Mouse (Mus musculus): ENCODE results near the gene Clk4. TPM values are rescaled to one million over a fixed set of nuclear protein-coding genes. Genes with fewer than 3 reads are reported as not detected.

Clk4 gene
- total RNA-seq, 2 experiments from 2014 or later: 105 to 127 TPM

DNA sequence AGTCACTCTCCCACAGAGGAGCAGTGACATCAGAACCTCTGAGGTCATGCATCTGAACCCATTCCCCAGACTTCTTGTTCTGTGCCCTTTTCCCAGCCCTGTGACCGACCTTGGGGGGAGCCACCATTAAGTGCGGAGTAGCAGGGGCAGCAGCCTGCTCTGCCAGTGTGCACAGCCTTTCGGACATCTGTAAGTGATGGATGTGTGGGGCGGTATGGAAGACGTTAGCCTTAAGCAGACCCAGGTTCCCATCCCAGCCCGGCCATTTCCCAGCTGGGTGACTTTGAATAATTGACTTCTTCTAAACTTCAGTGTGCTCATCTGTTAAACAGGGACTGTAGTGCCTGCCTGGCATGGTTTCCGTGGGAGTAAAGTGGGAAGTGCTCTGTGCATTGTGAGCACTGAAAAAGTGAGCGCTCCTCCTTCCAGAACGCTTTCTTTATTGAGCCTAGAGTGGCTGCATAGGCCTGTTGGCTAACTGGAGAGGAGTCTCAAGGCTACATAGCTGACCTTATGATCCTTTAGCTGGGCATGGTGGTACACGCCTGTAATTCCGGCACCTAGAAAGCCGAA is 42.5 kb downstream of the Clk4 start:
- DNase-seq (ENCODE audit: extremely low spot score in 1 of 2, low spot score in 1 of 2): no peak

DNA sequence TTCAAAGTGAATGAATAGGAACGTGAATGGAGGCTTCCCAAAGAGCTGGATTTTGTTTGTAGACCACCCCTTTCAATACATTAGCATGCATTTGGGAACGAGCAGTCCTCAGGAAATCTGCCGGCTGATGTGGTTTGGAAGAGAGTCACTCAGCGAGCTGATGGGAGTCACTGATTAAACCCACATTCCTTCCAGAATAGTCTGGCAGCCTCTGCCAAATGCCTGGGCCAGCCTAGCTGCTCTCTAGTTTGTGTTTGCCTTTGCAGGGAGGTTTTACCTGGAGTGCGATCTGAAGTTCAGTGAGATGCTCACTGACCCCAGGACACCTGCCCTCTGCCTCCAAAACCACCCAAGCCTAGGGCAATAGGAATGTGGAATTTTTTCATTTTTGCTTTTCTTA is 46.8 kb downstream of the Clk4 start:
- DNase-seq (ENCODE audit: extremely low spot score in 1 of 2, low spot score in 1 of 2): no peak

DNA sequence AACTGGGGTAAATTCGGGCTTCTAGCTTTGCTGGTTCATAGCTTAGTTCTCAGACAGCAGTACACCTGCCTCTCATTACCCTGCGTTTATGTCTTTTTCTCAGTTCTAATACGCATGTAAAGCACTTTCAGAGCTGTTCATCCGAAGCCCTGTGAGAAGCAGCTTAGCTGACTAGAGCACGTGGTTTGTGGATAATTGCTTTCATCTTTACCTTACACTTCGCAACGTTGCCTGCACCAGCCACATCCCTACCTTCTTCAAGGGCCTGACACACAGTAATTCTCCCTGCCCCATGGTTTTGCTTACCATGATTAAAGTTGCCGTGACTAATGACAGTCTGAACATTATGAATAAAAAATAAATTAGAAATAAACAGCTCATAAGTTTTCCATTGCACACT is 50.3 kb downstream of the Clk4 start:
- no peak for DNase-seq (ENCODE audit: extremely low spot score in 1 of 2, low spot score in 1 of 2)

DNA sequence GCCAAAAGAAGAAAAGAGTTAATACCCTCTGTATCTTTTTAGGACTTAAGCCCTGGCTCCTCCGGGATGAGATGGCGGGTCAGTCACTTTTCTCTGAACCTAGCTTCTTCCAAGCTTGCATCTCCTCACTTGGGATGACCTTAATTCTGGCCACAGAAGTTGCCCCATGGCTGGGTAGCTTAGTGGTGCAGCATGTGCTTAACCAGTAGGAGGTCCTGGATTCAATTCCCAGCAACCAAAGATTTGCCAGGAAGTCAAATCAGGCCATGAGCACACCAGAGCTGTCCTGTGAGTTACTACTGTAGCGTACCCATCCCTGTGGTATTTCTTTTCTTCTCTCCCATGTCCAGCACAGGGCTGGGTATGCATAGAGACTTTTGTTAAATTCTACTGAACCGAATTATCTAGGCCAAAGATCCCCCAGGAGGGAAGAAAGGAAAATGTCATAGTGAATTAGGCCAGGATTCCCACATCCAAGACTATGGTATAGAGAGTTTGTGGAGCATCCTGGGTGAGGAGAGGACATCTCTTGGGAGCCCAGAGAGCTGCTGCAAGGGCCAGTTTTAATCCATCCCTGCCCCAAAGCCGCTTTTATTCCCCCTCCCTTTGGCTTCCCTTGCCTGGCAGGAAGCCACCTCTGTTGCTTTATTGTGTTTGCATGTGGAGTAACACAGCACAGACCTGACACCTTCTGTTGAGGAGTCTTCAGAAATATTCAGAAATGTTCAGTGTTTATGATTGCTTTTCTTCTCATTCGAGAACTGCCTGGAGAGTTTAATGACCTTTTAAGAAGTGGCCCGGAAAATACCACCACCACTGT is 54.7 kb downstream of the Clk4 start:
- DNase-seq (ENCODE audit: extremely low spot score in 1 of 2, low spot score in 1 of 2): no peak

DNA sequence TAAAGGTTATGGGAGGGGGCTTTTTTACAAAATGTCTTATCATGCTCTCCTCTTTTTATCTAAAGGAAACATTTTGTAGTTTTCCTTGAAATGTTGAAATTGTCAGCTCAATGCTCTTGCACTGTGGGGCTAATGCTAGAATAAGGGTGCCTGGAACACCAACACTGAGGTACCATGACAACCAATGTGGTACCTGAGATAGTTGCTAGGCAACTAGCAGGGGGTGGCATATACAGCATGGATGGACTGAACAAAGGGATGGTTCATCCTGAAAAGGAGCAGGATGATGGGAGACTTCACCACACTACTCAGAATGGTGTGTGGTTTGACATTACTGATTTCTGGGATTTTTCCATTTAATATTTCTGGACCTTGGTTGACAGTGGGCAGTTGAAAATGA is 59.1 kb downstream of the Clk4 start:
- DNase-seq (ENCODE audit: extremely low spot score in 1 of 2, low spot score in 1 of 2): no peak

DNA sequence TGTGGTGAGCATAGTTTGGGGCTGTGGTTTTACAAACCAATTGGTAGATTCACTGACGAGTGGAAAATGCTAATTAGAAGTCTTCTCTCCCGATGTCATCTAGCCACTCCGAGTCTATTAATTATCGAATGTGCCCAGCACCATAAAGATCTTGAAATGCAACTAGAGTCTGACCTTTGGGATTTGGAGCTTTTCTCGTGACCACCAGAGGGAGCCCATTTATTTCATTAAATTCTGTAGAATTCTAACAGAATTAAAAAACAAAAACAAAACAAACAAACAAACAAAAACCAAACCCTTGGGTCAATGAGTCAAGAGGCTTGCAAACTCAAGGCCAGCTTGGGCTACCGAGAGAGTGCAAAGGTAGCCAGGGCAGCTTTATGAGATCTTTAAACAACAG is 65.4 kb downstream of the Clk4 start:
- no peak for DNase-seq (ENCODE audit: extremely low spot score in 1 of 2, low spot score in 1 of 2)

DNA sequence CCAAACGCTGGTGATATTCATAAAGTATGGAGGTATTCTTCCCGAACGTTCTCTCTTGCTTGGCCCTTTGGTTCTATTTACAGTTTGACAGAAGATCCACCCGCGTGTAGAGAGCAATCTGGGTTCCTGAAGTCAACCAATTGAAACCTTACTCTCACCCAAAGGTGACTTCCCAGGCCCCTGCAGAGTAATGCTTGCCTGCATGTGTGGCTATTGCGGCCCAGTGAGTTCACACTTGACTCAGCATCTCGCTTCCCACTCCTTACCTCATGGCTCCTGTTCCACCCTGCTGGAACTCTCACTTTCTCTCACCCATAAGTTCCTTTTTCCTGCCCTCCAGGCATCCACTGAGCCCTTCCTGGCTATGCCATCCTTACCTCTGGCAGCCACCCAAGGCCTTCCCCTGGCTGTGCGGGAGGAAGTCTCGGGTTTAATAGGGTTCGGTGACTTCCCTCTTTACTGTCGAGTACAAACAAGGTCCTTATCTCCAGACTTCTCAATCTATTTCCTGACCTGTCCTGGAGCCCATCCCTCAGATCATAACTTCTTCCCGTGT is 66.9 kb downstream of the Clk4 start:
- DNase-seq (ENCODE audit: extremely low spot score in 1 of 2, low spot score in 1 of 2): no peak

DNA sequence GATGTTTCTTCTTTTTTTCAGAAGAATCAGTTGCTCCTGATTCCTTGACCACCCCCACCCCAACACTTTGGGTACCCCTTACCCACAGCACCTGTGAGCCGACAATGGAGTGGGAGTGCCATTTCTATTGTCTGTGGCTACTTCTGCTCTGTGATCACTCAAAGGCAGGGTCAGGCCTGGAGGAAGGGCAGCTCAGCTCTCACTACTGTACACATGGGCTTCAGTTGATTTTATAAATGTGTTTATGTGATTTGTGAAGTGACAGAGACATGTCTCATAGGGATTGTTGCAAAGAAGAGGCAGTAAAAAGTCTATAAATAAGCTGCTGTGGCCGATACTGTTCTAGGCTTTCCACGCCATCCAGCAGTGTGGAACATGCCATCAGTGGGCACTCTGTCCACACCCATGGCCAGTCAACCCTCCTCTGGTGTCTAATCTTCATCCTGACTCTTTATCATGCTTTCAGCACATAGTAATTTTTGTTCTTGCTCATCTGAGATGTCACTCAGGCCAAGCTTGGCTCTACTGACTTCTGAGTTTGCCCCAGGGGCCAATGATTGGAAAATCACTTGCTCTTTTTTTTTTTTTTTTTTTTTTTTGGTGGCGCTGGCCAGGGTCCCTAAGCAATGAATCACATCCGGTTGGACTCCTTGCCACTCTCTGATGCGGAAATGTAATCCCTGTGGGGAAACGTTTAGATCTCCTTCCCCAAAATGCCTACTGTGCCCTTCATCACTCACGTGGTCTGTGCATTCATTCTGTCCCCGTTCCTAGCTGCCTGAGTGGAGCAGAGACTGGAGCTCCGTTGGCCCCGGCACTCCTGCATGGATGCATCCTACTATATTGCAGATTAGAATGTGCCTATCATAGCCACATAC is 68.5 kb downstream of the Clk4 start:
- DNase-seq (ENCODE audit: extremely low spot score in 1 of 2, low spot score in 1 of 2): no peak

Other genes with a start within 250 kb of the Clk4 start
- not detected for gene Olfr54, start 247.5 kb upstream of the Clk4 start, total RNA-seq (2021)
- gene Olfr1375, start 213.6 kb upstream of the Clk4 start, total RNA-seq (2021): not detected
- 1 to 10 TPM; 8.7 to 8.8 TPM for gene Zfp354a, start 202.5 kb upstream of the Clk4 start, total RNA-seq (2021)
- not detected for gene Gm12569, start 41.3 kb upstream of the Clk4 start, total RNA-seq (2021)
- under 1 TPM; 0.42 to 0.68 TPM for gene BC049762, start 1.3 kb downstream of the Clk4 start, total RNA-seq (2021)
- 1 to 10 TPM; 5.0 to 5.4 TPM for gene Col23a1, start 28.2 kb downstream of the Clk4 start, total RNA-seq (2021)

Data from layer of hippocampus, postnatal 25 days (tissue).